Mouse (Mus musculus) c-Kit-positive CD71-positive TER-119-negative erythroid progenitor cells, embryonic 14.5 days (primary cell): ENCODE measurements around the gene Agap3.

ENCODE experiments used
- DNase-seq: peaks from one replicate; pipeline ENCODE4 v3.0.0-alpha.2; 2013; ENCODE audit warnings: low read depth

Gene Agap3

GRCm38 (mm10) chr5:24474723-24475261, 22.8 kb downstream of the Agap3 start:
- no peak for DNase-seq

- no peak for DNase-seq
Observed at GRCm38 (mm10) chr5:24475476-24476241, 23.7 kb downstream of the Agap3 start.

GRCm38 (mm10) chr5:24477909-24478308, 25.9 kb downstream of the Agap3 start:
- DNase-seq, result no peak

GRCm38 (mm10) chr5:24481647-24482046, 29.7 kb downstream of the Agap3 start:
- DNase-seq, result peak; percentile 31

GRCm38 (mm10) chr5:24482247-24483079, 30.5 kb downstream of the Agap3 start:
- no peak for DNase-seq

- peak; percentile 51 for DNase-seq
Observed at GRCm38 (mm10) chr5:24483326-24483725, 31.3 kb downstream of the Agap3 start.

- DNase-seq, result no peak
Observed at GRCm38 (mm10) chr5:24484963-24485362, 33.0 kb downstream of the Agap3 start.

GRCm38 (mm10) chr5:24486097-24486496, 34.1 kb downstream of the Agap3 start:
- peak; percentile 67 for DNase-seq

- DNase-seq, result no peak
Observed at GRCm38 (mm10) chr5:24486738-24487137, 34.8 kb downstream of the Agap3 start.

GRCm38 (mm10) chr5:24490413-24490920, 38.5 kb downstream of the Agap3 start:
- no peak for DNase-seq

- no peak for DNase-seq
Observed at GRCm38 (mm10) chr5:24492546-24493285, 40.7 kb downstream of the Agap3 start.

- DNase-seq, result no peak
Observed at GRCm38 (mm10) chr5:24495019-24495418, 43.0 kb downstream of the Agap3 start.

GRCm38 (mm10) chr5:24496756-24497155, 44.8 kb downstream of the Agap3 start:
- no peak for DNase-seq

GRCm38 (mm10) chr5:24497526-24497925, 45.5 kb downstream of the Agap3 start:
- DNase-seq, result no peak

GRCm38 (mm10) chr5:24499113-24499512, 47.1 kb downstream of the Agap3 start:
- no peak for DNase-seq

- no peak for DNase-seq
Observed at GRCm38 (mm10) chr5:24500851-24501250, 48.9 kb downstream of the Agap3 start.

- DNase-seq, result no peak
Observed at GRCm38 (mm10) chr5:24502786-24503185, 50.8 kb downstream of the Agap3 start.

GRCm38 (mm10) chr5:24505513-24505912, 53.5 kb downstream of the Agap3 start:
- DNase-seq, result no peak

- no peak for DNase-seq
Observed at GRCm38 (mm10) chr5:24508406-24508805, 56.4 kb downstream of the Agap3 start.

- no peak for DNase-seq
Observed at GRCm38 (mm10) chr5:24510635-24511034, 58.7 kb downstream of the Agap3 start.

- no peak for DNase-seq
Observed at GRCm38 (mm10) chr5:24512271-24512670, 60.3 kb downstream of the Agap3 start.

GRCm38 (mm10) chr5:24521366-24521765, 69.4 kb downstream of the Agap3 start:
- no peak for DNase-seq
